Mouse (Mus musculus): ENCODE results near the gene Gpd1l.

DNA sequence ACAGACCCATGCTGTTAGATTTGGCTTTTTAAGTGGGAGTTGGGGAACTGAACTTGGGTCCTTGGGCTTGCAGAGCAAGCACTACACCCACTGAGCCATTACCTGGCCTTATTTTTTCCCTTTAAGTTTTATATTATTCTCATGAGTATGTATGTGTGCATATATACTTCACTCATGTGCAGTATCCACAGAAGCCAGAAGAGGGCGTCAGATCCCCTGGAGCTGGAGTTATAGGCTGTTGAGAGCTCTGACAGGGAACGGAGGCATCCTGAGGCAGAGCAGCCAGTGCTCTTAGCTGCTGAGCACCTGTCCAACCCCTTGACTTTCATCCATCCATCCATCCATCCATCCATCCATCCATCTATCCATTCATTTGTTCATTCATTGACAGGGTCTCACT is 2.9 kb upstream of the Gpd1l start:
- no peak for TF ChIP-seq TAL1 (IDR thresholded peaks at IDR 0.05; ENCODE audit: low read length)
- no peak for TF ChIP-seq GATA1 (IDR thresholded peaks at IDR 0.05; ENCODE audit: low read length)

All from erythroblast, embryonic 14.5 days (primary cell).